Mouse (Mus musculus): ENCODE measurements around the gene Ccdc190. TPM values are rescaled to one million over a fixed set of nuclear protein-coding genes. Genes with fewer than 3 reads are reported as not detected.

Ccdc190 gene
- 0.11 and 0.19 TPM in 2 replicates for polyA plus RNA-seq (2012; rRNA removed)

DNA sequence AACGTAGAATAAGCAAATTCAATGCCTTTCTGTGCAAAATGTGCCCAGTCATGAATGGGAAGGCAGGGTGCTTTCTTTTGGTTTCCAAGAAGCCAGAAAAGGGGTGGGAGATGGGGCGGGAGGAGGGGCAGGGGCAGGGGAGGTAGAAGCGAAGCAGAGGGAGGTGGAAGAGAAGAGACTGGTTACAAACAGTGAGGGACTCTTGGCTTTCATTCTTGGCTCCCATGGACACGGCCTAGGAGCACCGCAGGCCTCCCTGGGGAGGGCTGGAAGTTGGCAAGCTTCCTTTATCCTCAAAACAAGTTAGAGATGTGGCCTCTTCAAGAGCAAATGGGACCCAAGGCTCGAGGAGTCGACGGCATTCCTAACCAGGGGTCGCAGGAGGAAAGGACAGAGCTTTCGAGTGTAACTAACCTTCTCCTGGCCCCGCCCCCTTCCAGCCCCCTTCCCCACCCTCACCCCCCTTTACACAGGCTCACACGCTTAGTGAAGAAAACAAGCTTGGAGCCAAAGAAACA lies at the start of gene Ccdc190:
Gene Ccdc190, plus strand, starts transcription at position 195 of the 518 bp plus-strand sequence.
- DNase-seq (ENCODE audit: low spot score) = no peak

DNA sequence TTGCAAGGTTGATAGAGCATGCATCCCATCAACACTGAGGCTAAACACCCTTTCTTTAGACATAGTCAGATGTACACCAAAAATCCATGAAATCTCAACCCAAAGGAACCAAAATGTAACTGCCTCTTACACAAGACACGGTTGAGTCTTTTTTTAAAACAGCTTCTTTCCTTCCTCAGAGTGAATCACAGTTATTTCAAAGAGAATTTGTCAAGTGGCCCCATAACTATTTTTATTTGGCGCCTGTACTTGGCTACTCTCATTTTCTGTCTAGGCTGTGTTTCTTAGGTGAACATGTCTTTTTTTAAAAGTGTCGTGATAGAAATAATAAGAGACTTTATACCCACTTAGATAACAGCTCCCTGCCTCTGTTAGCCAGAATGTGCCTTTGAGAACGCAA lies 49.4 kb upstream of the Ccdc190 start:
- no peak for DNase-seq (ENCODE audit: low spot score)

DNA sequence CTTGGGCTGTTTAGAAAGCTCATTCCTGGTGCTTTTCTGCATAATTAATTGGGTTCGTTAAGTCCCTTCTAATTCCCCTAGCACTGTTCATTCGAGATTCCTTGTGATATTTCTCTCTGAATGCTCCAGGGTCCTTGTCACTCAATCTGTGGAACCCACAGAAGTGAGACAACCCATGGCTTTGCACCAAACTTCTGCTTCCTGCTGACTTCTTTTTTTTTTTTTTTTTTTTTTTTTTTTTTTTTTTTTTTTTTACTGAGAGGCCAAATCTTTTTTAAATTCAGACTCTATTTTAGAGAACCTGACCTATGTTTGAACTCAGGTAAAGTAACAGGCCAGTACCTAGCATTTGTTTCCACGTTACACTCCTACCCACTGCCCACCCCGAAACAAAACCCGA lies 48.3 kb upstream of the Ccdc190 start:
- DNase-seq (ENCODE audit: low spot score) = no peak

DNA sequence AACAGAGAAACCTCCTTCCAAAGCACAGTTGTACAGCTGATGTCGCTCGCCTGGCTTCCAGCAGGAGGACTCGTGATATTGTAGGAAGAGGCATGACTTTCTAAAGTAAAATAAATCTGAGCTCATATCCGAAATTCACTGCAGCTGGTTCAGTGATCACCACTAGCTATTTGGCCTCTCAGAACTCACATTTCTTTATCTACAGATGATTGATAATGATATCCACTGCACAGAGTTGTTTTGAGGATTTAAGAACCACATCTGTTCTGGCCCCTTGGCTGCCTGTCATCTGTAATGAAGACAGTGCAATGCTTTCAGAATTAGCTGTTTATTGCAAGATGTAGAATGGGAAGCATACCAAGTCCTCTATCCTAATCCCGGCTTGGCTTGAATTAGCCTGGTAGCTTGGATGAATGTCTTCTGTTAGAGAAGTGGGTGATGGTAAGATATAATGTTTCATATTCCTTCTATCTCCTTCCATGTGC lies 45.3 kb upstream of the Ccdc190 start:
- no peak for DNase-seq (ENCODE audit: low spot score)

DNA sequence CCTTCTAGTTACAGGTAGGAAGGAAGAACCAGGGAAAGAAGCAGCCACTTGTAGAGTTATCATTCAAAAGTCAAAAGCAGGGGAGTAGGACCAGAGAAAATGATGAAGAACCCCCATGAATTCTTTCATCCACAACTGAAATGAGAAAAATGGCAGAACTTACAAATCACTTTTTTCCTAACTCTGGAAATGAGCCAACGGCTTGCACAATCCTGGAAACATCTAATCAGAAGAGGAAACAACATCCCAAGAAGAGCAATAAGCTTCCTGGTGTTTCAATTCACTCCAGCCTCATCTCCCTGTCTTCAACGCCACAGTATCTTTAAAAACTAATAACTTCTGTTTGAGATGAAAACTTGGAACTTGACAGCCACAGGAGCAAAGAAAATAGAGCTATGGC lies 39.2 kb upstream of the Ccdc190 start:
- no peak for DNase-seq (ENCODE audit: low spot score)

DNA sequence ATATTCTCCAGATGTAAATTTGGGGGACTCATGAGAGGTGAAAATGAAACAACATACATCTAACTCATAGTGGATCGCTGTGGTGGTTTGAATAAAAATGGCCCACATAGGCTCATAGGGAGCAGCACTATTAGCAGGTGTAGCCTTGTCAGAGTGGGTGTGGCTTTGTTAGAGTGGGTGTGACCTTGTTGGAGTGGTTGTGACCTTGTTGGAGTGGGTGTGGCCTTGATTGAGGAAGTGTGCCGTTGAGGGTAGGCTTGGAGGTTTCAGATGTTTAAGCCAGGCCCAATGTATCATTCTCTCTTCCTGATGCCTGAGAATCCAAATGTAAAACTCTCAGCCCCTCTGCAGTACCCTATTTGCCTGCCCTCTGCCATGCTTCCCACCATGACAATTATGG lies 34.5 kb upstream of the Ccdc190 start:
- no peak for DNase-seq (ENCODE audit: low spot score)

DNA sequence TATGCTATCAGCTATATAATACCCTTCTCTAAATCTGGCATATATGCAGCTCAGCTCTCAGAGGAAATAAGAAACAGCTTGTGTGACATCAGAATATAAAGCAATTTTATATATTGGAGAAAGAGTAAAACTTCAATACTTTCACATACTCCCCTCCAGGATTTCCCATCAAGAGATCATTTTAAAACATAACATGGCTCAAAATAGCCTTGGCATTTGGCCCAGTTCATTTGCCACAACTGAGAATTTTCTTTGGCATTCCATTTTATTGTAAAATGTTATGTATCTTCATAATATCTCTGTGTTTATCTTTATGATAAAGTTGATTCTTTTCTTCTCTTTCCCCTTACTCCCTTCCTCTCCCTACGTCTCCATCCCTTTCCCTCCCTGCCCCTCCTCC lies 32.8 kb upstream of the Ccdc190 start:
- no peak for DNase-seq (ENCODE audit: low spot score)

DNA sequence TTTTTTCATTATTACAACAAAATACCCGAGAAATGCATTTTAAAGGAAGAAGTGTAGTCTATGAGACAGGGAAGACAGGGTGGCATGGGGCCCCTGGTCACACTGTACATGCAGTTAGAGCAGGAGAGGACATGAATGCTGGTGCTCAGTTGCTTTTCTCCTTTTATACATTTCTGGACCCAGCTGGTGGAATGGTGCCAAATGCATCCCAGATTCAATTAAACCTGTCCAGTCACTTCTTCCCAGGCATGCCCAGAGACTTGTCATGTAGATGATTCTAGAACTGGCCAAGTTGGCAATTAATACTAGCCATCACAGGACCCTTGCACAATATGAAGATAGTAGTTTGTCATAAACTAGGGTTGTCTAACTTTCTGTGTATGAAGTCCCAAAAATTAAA lies 30.5 kb upstream of the Ccdc190 start:
- DNase-seq (ENCODE audit: low spot score) = no peak

DNA sequence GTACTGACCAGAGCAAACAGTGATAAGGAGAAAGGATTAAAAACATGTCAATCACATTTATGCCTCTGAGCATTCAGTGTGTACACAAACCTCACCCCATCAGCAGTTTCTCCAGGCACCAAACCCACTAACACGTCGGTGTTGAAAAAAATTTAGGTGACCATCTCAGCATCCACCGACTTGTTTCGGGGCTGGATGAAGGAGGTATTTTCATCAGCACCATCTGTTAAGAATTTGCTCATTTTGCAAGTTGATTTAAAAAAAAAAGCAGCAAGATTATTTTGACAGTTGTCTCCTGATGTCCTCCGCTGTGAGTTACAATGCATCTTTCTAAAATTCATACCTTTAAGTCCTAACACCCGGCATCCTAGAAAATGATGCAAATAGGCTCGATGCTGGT lies 29.8 kb upstream of the Ccdc190 start:
- no peak for DNase-seq (ENCODE audit: low spot score)

DNA sequence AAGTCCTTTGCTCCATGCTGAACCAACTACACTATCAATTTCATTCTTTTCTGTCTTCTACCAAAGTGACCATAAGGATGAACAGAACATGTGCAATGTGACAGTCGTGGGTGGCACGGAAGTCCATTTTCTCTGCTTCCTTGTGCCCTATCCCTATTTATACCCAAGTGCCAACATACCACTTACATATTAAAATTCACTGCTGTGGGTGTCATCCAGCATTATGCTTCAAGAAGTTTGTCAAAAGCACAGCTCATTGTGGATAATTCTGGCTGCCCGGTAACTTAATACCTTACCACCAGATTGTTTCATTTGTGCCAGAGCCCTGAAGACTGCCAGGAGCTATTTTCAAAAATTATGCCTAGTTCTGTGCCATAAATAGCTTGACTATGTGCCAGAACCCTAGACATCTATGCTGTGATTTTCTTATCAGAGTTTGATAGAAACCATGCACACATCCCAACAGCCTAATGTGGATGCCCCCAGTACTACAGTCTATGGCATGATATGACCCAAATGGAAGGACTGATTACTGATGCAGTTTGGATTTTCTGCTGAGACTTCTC lies 27.6 kb upstream of the Ccdc190 start:
- no peak for DNase-seq (ENCODE audit: low spot score)

DNA sequence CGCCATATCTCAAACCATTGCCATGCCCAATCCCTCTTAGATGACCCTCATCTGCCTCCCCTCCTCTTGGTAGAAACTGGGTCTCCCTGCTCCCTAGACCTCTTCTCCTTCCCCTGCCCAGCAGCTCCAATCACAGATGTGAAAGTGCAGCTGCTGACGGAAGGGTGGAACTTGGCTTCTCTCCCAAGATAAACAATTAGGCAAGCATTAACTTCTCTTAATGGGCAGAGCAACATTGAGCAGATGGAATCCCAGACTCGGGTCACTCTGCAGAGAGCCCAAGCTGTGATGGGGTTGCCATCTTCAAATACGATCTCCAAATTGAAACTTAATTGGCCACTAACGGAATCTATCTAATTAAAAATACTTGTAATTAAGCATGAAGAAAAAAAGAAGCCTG lies 19.3 kb upstream of the Ccdc190 start:
- no peak for DNase-seq (ENCODE audit: low spot score)

DNA sequence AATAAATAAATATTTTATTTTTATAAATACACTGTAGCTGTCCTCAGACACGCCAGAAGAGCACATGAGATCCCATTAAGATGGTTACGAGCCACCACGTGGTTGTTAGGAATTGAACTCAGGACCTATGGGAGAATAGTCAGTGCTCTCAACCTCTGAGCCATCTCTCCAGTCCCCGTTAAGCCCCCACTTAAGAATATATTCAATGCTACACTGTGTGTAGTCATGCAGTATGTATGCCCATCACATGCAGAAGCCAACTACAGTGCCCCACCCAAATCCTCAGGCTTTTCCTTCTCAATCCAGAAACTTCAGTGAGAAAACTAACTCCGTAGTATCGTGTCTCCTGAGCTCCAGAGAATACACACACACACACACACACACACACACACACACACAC lies 18.8 kb upstream of the Ccdc190 start:
- no peak for DNase-seq (ENCODE audit: low spot score)

DNA sequence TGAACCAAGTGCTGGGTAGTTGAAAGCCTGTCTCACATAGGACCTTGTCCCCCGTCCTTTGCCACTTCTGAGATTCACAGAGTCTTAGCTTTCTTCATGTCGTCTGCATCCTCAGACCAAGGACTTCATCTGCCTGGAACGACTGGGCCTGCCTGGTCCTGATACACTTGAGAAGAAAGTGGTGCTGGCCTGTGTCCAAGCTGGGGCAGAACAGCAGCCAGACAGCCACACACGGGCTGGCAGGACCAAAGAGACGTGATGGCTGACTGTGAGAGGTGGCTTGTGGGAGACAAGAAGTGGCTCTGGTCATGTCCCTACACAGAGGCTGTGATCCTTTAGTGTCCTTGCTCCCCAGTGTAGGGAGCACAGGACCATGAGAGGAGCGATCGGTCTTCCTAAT lies 17.7 kb upstream of the Ccdc190 start:
- no peak for DNase-seq (ENCODE audit: low spot score)

DNA sequence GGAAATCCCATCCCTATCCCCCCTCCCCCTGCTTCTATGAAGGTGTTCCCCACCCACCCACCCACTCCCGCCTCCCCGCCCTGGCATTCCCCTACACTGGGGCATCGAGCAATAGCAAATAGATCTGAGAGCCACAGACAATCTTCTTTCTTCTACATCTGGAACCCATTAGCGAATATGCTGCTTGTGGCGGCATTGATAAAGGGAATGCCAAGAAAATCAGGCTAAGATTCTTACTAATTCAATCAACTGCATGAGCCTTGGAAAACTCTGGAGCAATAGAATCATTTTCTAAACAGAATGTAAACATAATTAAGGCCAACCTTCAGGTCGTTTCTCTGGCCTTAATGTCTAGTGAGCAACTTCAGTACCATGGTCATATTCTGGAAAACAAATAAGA lies 16.9 kb upstream of the Ccdc190 start:
- no peak for DNase-seq (ENCODE audit: low spot score)

DNA sequence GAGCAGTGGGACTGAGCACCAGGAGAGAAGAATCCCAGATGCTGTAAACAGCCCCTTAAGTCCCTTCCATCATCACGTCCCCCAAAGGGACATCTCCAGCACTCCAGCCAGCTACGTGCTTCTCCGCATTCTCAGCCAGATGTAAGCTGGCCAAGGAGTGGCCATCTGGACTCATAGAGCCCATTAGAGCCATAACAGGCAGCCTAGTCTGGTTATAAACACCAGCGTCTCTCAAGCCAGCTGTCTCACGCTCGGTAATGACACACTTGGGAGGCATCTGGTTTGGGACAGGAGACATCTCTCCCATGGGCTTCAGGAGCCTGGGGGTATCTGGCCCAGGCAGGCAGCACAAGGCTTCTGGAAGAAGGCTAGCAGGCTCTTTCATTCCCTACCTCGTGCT lies 11.8 kb upstream of the Ccdc190 start:
- no peak for DNase-seq (ENCODE audit: low spot score)

DNA sequence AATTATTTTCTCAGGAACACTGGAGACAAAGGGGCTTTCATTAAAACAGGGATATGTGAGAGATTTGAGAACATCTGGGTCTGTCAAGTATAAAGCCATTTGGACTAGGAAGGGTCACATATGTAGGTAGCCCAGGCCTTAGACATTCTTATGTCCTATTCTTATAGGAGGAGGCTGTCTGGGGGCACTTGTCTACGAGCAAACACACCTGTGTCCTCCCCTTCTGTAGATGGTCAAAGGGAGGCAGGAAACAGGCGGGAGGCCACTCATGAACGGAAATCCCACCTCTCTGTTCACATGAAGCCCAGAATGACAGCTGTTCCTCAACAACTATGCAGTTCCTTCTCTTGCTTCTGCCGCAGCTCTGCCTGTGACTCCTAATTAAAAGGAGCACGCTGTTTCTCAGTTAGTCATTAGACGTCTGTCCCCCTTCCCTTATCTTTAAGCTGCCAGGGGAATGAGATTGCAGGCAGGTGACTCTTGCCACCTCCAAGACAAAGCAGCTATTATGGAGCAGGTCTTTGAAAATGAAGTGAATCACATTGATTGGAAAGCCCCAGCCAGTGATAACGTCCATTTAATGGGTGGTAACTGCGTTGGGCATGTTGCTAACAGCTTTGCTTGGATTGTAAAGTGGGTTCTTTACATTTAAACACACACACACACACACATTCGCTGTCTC lies 11.2 kb upstream of the Ccdc190 start:
- DNase-seq (ENCODE audit: low spot score) = no peak

DNA sequence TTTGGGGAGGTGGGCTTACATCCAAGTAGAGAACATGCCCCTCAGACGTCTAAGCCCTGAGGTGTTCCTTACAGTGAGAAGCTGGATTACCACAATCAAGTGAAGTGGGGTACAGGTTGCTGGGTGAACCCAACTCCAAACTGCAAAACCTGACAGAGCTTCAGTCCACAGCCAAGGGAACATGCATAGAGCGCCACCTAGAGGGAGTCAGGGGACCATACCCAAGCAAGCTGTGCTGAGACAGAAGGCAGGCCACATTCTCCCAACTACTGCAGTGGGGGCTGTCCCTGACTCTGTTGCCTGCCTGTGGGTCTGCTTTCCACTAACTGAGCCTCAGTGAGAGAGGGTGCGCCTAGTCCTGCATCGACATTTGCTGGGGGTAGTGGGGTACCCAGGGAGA lies 10.4 kb upstream of the Ccdc190 start:
- no peak for DNase-seq (ENCODE audit: low spot score)

DNA sequence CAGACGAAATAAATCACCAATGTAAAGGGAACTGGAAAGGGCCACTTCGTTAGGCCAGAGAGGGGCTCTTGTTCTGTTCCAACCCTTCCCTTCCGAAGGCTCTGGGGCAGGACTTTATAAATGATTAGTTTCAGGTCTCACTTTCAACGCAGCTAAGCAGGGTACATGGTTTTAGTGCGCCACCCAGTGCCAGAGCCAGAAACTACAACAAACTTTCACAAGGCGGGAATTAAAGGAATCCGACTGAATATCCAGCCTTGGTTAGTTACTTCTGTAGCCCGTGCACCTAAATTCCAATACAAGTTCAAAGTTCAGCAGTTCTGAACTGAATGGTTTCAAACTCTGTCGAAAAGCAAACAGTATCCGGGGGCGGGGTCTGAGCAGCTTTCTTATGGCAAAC lies 9.2 kb upstream of the Ccdc190 start:
- peak; percentile 52 for DNase-seq (ENCODE audit: low spot score)

DNA sequence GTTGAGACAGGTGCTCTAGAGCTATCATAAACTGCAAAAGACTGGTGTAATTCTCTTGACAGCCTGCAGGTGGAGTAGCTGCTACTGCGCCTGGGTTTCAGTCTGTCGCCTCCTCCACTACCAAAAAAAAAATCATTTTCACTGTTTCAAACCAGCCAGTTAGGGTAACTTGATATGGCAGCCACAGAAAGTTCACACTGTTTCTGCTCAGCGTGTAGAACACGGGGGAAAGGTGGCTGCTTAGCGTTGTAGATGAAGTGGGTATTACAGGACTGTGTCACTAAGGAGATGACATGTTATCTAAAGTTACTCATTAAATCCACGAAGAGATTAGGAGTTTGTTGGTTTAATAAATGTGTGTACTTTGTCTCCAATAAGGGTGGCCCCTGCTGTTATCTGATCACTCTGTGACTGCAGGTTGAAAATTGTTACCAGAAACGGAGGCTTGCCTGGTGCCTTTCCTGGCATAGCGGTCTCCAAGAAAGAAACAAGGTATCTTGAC lies 6.7 kb upstream of the Ccdc190 start:
- DNase-seq (ENCODE audit: low spot score) = no peak

DNA sequence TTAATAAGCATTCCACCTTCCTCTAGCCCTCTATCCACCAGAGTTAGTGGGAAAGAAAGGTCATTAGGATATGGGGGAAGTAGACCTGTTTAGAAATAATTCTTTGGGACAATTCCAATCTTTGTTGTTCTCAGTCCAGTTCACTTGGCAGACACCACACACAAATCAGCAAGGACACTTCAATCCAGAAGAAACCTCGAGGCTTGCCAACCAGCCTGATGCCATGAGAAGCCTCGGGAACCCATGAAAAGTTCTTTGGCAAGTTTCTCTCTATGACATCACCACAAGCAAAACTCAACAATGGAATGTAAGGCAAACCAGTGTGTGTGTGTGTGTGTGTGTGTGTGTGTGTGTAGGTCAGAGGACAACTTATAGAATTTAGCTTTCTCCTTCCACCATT lies 3.9 kb upstream of the Ccdc190 start:
- no peak for DNase-seq (ENCODE audit: low spot score)

DNA sequence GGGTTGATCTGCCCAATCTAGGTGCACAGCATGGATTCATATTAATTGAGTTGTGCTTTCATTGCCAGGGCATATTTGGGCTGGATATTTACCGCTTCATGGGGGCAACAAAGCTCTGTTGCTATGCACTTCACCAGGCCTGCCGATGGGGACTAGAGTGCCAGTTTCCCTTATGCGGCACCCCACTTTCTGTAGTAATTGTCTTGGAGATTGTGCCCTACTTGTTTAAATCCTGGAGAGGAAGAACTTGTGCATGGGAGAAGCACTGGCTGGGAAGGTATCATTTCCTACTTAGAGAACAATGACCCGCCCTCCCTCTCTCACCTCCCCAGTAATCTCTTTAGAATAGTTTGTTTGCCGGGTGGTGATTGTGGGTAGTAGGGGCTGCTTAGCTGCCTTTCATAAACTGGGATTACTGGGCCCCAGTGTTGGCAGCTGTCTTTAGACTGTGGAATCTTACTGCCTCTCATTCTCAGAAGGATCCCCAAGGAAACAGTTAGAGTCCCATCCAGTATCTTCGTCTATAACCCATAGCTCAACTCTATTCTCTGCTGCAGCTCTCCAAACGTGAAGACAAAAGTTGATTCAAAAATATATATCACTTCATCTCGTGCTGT lies 587 bp upstream of the Ccdc190 start:
- no peak for DNase-seq (ENCODE audit: low spot score)

DNA sequence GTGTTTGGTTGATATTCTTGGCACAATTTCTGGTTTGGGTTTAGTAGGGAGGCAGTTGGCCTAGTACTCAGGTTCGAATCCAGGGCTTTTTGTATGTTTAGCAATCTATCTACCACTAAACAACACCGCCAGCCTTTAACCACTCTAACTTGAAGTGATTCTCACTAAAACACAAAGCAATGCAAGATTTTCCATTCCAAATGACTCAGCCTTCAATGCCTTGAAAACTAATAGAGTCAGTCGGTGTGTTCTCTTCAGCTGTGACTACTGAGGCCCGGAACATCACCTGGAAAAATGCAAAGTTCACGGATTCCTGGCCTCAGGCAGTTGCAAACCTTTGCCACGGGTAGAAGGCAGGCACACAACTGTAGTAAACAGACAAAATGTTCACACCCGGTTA lies 3.2 kb downstream of the Ccdc190 start:
- DNase-seq (ENCODE audit: low spot score) = no peak

DNA sequence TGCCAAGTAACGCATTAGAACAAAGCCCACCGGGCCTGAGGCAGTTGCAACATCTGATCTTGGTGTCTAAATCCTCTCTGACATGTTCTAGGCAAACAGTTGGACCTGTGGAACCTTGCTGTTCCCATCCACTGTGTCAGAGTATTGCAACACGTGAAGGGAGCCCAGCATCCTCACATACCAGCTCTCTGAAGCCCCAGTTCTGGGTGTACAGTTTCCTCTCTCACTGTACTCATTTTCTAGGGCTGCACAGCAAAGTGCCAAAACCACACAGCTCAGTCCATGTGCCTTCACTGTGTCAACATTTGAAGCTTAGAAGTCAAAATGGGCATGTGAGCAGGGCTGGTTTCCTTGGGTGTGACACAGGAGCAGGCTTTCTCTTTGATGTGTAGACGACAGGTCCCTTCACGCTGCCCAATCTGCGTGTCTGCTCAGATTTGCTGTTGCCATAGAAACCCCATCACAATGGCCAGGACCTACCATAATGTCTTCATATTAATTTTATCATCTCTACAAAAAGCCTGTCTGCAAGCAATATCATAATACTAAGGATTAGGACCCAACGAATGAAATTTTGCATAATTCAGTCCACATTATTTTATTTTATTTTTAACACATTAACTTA lies 3.8 kb downstream of the Ccdc190 start:
- DNase-seq (ENCODE audit: low spot score) = no peak

All from urinary bladder, adult 2 months (tissue).